Mouse (Mus musculus) layer of hippocampus, adult 6 months (tissue): ENCODE data around the gene Naa16. TPM values are rescaled to one million over a fixed set of nuclear protein-coding genes. Genes with fewer than 3 reads are reported as not detected.

Experiments used
- long read RNA-seq, 2 experiments: library from polyadenylated mRNA; unstranded; transcript quantifications; one replicate each; pipeline ENCODE4 v2.0.0; 2019 to 2020
- polyA plus RNA-seq: library from polyadenylated mRNA; unstranded; fragments of <200 nt; fragmentation: Nextera tagmentation; gene quantifications from 2 replicates; pipeline ENCODE4 v1.2.3, GENCODE M21; 2021

Naa16 gene
- polyA plus RNA-seq, result 6.5 and 6.8 TPM in 2 replicates
- long read RNA-seq, experiment 1, partial matches to known transcripts, result 6 of 8 reads
- long read RNA-seq, experiment 1, other reads (novel, unspliced or antisense), result 2 of 8 reads
- long read RNA-seq, experiment 2, partial matches to known transcripts, result 38 of 50 reads
- long read RNA-seq, experiment 2, other reads (novel, unspliced or antisense), result 11 of 50 reads

DNA sequence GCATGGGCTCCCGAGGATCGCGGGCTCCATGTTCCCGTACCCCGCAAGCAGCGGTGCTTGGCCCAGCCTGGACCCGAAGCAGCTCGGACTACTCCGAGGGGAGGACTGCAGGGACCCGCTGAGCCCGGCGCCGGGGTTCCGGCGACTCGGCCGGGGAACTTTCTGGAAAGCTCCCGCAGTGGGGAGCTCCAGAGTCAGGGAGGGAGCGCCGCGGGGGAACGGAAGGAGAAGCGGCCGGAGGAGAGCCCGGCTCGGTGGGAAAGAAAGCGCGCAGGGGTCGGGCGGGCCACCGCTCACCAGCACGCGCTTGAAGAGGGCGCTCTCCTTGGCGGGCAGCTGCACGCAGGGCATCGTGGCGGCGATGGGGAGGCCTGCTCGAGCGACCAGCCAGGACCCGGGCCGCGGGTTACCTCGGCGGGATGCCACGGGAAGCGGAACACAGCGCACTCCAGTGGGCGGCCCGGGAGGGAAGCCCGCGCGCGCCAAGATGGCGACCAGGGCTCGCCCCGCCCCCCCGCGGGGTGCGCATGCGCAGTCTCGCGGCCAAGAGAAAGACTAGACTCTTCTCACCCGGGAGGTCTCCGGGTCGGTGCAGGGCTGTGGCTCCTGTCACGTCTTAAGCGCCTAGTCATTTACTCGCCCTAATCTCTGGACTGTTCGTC lies at the start of gene Naa16:
Gene Naa16 (minus strand): TSS at position 514 of the 662 bp plus-strand sequence.

DNA sequence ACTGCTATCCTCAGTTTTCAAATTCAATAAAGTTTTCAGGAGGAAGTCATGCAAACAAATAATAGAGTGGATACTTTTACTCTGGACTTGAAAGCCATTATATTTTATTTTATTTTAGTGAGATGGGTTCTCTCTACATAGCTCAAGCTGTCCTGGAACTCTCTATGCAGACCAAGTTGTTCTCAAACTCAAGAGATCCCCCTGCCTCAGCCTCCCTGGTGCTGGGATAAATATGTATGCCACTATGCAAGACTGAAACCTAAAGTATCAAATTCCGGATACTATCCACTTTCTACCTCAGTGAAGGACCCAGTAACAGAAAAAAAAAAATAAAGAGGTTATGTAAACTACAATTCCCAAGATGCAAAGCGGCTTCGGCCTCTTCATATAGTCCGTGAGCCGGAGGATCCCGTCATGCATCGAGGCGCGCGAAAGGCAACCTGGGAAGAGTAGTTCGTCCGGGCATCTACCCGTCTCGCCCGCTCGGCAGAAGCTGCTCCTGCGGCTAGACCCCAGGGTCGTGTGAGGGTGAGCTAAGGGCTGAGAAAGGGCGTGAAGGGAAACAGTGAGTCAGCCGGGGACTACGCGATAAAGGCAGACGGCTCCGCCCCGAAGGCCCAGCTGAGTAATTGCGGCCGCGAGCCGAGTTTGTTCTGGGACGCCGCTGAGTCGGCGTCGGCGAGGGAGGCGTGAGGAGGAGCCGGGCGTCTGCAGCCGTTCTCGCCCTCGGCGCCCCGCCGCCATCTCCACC lies 35.6 kb upstream of the Naa16 start, which contains the start of gene Kbtbd7:
Gene Kbtbd7 (plus strand): TSS at position 533 of the 751 bp plus-strand sequence.

DNA sequence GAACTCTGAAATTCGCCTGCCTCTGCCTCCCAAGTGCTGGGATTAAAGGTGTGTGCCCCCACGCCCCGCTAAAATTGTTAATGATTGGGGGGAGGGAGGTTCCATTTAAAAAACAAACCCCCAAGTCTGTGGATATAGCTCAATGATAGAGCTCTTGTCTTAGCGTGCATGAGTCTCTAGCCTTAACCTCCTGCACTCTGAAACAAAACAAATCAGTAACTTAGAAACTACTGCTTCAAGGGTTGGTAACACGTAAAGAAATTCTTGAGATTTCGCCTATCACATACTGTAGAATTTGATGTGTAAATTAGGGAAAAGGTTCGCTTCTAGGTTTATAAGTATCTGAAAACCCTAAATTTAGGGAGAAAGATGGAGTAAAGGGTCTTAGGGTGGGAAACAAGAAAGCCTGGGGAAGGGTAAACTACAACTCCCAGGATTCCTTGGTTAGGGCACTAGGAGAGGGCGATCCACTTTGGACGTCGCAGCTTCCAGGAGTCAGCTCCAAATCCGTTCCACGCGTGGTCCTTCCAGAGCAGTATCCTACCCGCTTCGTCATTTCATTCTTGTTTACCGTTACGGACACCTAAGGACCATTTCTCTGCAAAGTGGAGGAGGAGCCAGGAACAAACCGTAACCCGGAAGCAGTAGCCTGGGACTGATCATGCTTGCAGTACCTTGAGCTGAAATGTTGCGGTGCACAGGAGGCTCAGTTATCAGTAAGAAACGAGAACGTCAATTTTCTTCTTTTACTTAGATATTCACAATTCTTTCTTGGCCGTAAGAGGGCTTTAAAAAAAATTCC lies 6.9 kb upstream of the Naa16 start, which contains the start of gene Mtrf1:
Gene Mtrf1 (plus strand): TSS at position 452 of the 802 bp plus-strand sequence.

GRCm38 (mm10) chr14:79301466-79301875 lies 89.1 kb downstream of the Naa16 start, which contains the start of gene Rgcc:
TSS of gene Rgcc (minus strand) at chr14:79301645.

Other genes starting within 250 kb of the Naa16 start
- gene Zfp957, start 143.4 kb downstream of the Naa16 start, polyA plus RNA-seq, result not detected in 2 replicates
- 138 and 142 TPM in 2 replicates for gene Rgcc, start 89.1 kb downstream of the Naa16 start, polyA plus RNA-seq
- gene Mtrf1, start 7.0 kb upstream of the Naa16 start, polyA plus RNA-seq, result 10.7 and 11.3 TPM in 2 replicates
- gene Kbtbd7, start 35.7 kb upstream of the Naa16 start, polyA plus RNA-seq, result 11.2 and 14.2 TPM in 2 replicates
- gene Kbtbd6, start 61.1 kb upstream of the Naa16 start, polyA plus RNA-seq, result 0.78 and 0.94 TPM in 2 replicates
- gene Elf1, start 90.4 kb upstream of the Naa16 start, polyA plus RNA-seq, result 1.3 TPM in 2 replicates
- 30.6 and 30.8 TPM in 2 replicates for gene Wbp4, start 90.7 kb upstream of the Naa16 start, polyA plus RNA-seq
- 131 and 146 TPM in 2 replicates for gene Sugt1, start 196.9 kb upstream of the Naa16 start, polyA plus RNA-seq